Mouse (Mus musculus) myocyte (in vitro differentiated cells): Measurements from ENCODE around the gene Cdc34. TPM values are rescaled to one million over a fixed set of nuclear protein-coding genes. Genes with fewer than 3 reads are reported as not detected.

ENCODE experiments used
- H3K27me3 ChIP-seq: one replicate; pipeline ENCODE4 v1.6.1; 2011; ENCODE audit not compliant: control insufficient read depth, insufficient read depth, insufficient read length
- H3K36me3 ChIP-seq: one replicate; pipeline ENCODE4 v1.6.1; 2011; ENCODE audit not compliant: control insufficient read depth, insufficient read depth
- H3K4me2 ChIP-seq: one replicate; pipeline ENCODE4 v1.6.1; 2011; ENCODE audit warnings: low read depth, control low read depth
- H3K4me3 ChIP-seq: one replicate; pipeline ENCODE4 v1.5.1; 2011; ENCODE audit warnings: mild to moderate bottlenecking, control low read depth, moderate library complexity
- H3K79me2 ChIP-seq: one replicate; pipeline ENCODE4 v1.6.1; 2011; ENCODE audit not compliant: control insufficient read depth, insufficient read depth
- H3ac ChIP-seq: one replicate; pipeline ENCODE4 v1.6.1; 2011; ENCODE audit not compliant: control insufficient read depth, insufficient read length
- CEBPB ChIP-seq: IDR thresholded peaks from 2 replicates; pipeline ENCODE4 v1.6.1; 2011; ENCODE audit warnings: mild to moderate bottlenecking, moderate library complexity; ENCODE audit not compliant: poor library complexity, insufficient read depth, severe bottlenecking
- E2F4 ChIP-seq: IDR thresholded peaks from one replicate; pipeline ENCODE4 v1.6.1; 2011; ENCODE audit warnings: mild to moderate bottlenecking, control low read depth, moderate library complexity; ENCODE audit not compliant: insufficient read depth
- MAX ChIP-seq: IDR thresholded peaks from one replicate; pipeline ENCODE4 v1.6.1; 2011; ENCODE audit warnings: low read depth, mild to moderate bottlenecking, control low read depth
- MYOD1 ChIP-seq, 3 experiments: IDR thresholded peaks; one replicate each; pipeline ENCODE4 v1.6.1; 2011; ENCODE audit warnings: control low read depth in 2 of 3, low read depth in 2 of 3, mild to moderate bottlenecking in 2 of 3, moderate library complexity in 1 of 3; ENCODE audit not compliant: insufficient read length in 2 of 3, control insufficient read depth in 1 of 3
- MYOG ChIP-seq, 3 experiments: IDR thresholded peaks; one replicate each; pipeline ENCODE4 v1.6.1; 2011; ENCODE audit warnings: control low read depth in 2 of 3, low read depth in 2 of 3, mild to moderate bottlenecking in 2 of 3; ENCODE audit not compliant: insufficient read length in 2 of 3, control insufficient read depth in 1 of 3, insufficient read depth in 1 of 3
- POLR2A ChIP-seq: IDR thresholded peaks from one replicate; pipeline ENCODE4 v1.6.1; 2011; ENCODE audit warnings: low read depth, mild to moderate bottlenecking, control low read depth, moderate library complexity; ENCODE audit not compliant: insufficient read length
- POLR2AphosphoS2 ChIP-seq: IDR thresholded peaks from one replicate; pipeline ENCODE4 v1.6.1; 2011; ENCODE audit warnings: low read depth, control low read depth; ENCODE audit not compliant: insufficient read length
- REST ChIP-seq: IDR thresholded peaks from one replicate; pipeline ENCODE4 v1.6.1; 2011; ENCODE audit warnings: mild to moderate bottlenecking, control low read depth, moderate library complexity; ENCODE audit not compliant: insufficient read depth, insufficient read length
- SRF ChIP-seq: IDR thresholded peaks from one replicate; pipeline ENCODE4 v1.6.1; 2011; ENCODE audit warnings: low read depth; ENCODE audit not compliant: control insufficient read depth, insufficient read length
- TCF12 ChIP-seq: IDR thresholded peaks from one replicate; pipeline ENCODE4 v1.6.1; 2011; ENCODE audit warnings: mild to moderate bottlenecking, control low read depth; ENCODE audit not compliant: poor library complexity, insufficient read depth, severe bottlenecking
- TCF3 ChIP-seq: IDR thresholded peaks from one replicate; pipeline ENCODE4 v1.6.1; 2011; ENCODE audit warnings: low read depth, control low read depth; ENCODE audit not compliant: insufficient read length
- USF1 ChIP-seq: IDR thresholded peaks from one replicate; pipeline ENCODE4 v1.6.1; 2011; ENCODE audit warnings: low read depth, mild to moderate bottlenecking, control low read depth, moderate library complexity
- polyA plus RNA-seq: library from polyadenylated mRNA; unstranded; fragments of >200 nt; fragmentation: generic; extraction: Trizol; gene quantifications from one replicate; pipeline ENCODE4 v1.2.1, GENCODE M21; 2012; ENCODE audit warnings: missing spikeins

Gene Cdc34
- polyA plus RNA-seq, 1 experiment = 299 TPM

DNA sequence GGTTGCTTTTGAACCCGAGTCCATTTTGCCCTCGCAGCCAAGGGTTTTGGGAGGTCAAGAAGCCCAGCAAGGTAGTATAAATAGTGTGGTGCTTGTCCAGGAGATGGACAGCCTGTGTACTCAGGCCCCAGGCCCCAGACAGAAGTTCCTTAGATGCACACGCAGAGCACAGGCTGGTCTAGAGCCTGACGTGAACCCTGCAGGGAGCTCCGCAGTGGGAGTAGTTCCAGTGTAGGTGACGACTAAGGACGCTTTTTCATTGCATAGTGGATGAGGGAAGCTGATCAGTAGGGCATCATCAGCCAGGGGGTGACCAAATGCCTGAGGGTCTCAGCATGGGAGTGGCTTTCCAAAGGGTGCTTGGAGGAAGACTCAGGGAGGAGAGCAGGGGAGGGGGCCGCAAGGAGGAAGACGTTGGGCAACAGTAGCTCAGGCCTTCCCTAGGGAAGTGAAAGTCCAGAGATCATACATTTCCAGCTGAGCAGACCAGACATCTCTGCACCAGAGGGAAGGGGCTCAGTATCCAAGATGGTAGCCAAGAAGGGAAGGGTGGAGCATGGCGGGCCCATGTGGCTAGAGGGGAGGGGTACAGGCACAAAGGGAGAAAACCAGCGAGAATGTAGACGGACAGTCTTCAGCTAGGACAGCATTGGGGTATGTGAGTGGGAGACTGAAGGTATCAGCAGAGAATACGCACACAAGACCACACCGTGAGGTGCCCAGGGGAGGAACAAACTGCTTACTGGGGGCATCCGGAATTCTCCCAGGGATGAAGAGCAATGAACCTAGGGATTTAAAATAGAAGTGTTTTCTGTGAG is 11.7 kb upstream of the Cdc34 start:
- Histone ChIP-seq H3K79me2 (peaks cover 14% of the 10 kb centered on the region), H3K4me2 (peak overlapping the region; percentile 92), H3K36me3 (no peaks in the 10 kb centered on the region), H3K27me3 (peaks cover 6% of the 10 kb centered on the region), H3ac (peak overlapping the region; percentile 30), H3K4me3 (peak overlapping the region; percentile 74)
- TF ChIP-seq MAX (no peak), POLR2A (no peak), E2F4 (no peak), SRF (no peak), POLR2AphosphoS2 (no peak), TCF3 (no peak), MYOD1 (IDR thresholded peaks at IDR 0.05; ENCODE audit: control insufficient read depth in 1 of 3, insufficient read length in 2 of 3, low read depth in 2 of 3) (no peak), REST (no peak), CEBPB (no peak), TCF12 (no peak), USF1 (no peak), MYOG (IDR thresholded peaks at IDR 0.05; ENCODE audit: control insufficient read depth in 1 of 3, insufficient read depth in 1 of 3, insufficient read length in 2 of 3, low read depth in 2 of 3) (no peak)

DNA sequence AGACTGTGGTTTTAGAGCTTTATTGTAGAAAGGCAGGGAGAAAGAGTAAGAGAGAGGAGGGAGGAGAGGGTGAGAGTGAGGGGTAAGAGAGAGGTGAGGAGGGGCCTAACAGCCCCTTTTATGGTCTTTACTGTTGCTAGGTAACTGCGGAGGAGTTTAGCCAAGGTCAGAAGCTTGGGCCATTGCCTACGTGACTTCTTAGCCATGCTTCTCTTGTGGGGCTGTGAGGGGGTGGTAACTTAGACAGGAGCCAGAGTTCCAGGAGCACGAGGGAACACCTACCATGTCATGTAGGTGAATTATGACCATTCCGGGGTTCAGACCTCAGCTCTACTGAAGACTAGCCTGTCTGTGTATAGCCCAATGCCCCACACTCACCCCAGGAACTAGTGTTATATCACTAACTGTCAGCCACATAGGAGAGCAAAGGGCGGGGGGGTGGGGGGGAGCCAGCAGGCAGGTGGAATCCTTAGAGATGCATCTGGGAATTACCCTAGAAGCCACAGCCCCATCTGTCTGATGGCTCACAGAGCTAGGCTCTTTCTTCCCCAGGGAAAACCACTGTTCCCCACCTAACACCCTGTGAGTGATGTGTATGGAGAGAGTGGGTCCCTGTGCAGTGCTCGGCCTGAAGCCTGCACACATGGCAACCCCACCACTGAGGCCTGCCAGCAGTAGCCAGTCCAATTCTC is 10.5 kb upstream of the Cdc34 start:
- no peak overlapping the region for H3ac ChIP-seq
- no peaks in the 10 kb centered on the region for H3K36me3 ChIP-seq
- H3K27me3 ChIP-seq = peaks cover 1% of the 10 kb centered on the region
- TF ChIP-seq POLR2AphosphoS2 (no peak), CEBPB (no peak)
- no peak overlapping the region for H3K4me3 ChIP-seq
- no peak overlapping the region for H3K4me2 ChIP-seq
- H3K79me2 ChIP-seq = peaks cover 14% of the 10 kb centered on the region

DNA sequence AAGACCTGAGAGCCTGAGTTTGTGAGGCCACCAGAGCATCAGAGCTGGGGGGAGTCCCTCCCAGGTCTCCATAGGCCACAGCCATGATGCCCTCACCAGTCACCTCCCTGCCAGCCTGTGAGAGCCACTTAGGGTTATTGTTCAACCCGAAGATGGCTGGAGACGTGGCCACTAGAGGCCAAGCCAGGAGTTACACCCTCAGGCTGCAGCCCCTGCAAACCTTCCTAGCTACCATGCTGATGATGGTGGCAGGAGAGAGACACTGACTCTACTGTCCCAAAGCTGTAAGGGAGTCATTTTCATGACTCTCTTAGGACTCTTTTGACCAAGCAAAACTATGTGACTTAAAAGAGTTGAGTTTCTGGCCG is 9.9 kb upstream of the Cdc34 start:
- H3K4me2 ChIP-seq = no peak overlapping the region
- H3K36me3 ChIP-seq = no peaks in the 10 kb centered on the region
- H3K79me2 ChIP-seq = peaks cover 14% of the 10 kb centered on the region
- no peaks in the 10 kb centered on the region for H3K27me3 ChIP-seq
- no peak overlapping the region for H3K4me3 ChIP-seq
- H3ac ChIP-seq = no peak overlapping the region
- TF ChIP-seq MAX (no peak), USF1 (no peak), TCF12 (no peak), MYOD1 (IDR thresholded peaks at IDR 0.05; ENCODE audit: control insufficient read depth in 1 of 3, insufficient read length in 2 of 3, low read depth in 2 of 3) (no peak), POLR2A (no peak), POLR2AphosphoS2 (no peak), REST (no peak), TCF3 (no peak), E2F4 (no peak), CEBPB (no peak), SRF (no peak), MYOG (IDR thresholded peaks at IDR 0.05; ENCODE audit: control insufficient read depth in 1 of 3, insufficient read depth in 1 of 3, insufficient read length in 2 of 3, low read depth in 2 of 3) (no peak)

DNA sequence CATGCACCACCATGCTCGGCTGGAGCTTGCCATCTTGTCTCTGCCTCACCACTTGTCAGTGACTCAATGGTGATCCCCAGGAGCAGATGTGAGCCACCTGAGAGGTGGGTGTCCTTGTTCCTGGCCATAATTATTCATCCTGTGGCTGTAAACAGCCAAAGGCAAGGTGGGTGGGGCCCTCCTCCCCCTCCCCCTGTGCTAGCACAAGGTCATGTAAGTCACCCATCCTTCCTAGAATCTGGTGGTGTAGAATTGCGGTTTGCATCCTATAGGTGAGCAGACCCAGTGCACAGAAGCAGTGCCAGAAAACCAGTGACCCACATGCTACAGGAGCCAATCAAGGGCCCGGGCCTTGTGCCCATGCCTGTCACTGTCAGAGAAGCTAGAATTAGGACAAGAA is 8.9 kb upstream of the Cdc34 start:
- H3K79me2 ChIP-seq = peaks cover 14% of the 10 kb centered on the region
- H3ac ChIP-seq = no peak overlapping the region
- TF ChIP-seq MAX (no peak), MYOD1 (IDR thresholded peaks at IDR 0.05; ENCODE audit: control insufficient read depth in 1 of 3, insufficient read length in 2 of 3, low read depth in 2 of 3) (no peak), MYOG (IDR thresholded peaks at IDR 0.05; ENCODE audit: control insufficient read depth in 1 of 3, insufficient read depth in 1 of 3, insufficient read length in 2 of 3, low read depth in 2 of 3) (no peak), USF1 (no peak)
- no peak overlapping the region for H3K4me2 ChIP-seq
- H3K27me3 ChIP-seq = no peaks in the 10 kb centered on the region
- H3K36me3 ChIP-seq = no peaks in the 10 kb centered on the region
- no peak overlapping the region for H3K4me3 ChIP-seq

DNA sequence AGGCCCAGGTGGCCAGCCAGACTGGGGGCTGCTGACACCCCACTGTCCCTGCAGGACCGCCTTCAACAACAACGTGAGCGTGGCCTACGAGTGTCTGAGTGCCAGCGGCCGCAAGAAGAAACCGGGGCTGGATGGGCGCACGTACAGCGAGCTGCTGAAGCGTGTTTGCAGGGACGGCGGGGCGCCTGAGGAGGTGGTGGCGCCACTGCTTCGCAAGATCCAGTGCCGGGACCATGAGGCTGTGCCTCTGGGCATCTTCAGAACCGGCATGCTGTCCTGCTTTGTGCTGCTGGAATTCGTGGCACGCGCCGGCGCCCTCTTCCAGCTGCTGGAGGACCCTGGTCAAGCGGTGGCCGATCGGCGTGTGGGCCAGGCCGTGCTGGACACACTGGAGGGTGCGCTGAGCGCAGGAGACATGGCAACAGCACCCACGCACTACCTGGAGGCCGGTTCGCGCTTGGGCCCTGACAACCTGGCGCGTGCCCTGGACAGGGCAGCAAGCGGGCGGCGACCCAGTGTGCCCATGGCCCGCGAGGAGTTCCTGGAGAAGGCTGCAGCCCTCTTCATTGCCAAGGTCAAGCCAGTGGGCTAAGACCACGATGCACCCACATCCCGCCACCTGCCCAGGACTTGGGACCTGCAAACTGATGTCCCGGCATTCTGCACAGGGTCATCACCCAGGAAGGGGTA is 6.5 kb upstream of the Cdc34 start:
- no peaks in the 10 kb centered on the region for H3K27me3 ChIP-seq
- no peaks in the 10 kb centered on the region for H3K36me3 ChIP-seq
- H3ac ChIP-seq = no peak overlapping the region
- H3K4me3 ChIP-seq = no peak overlapping the region
- H3K79me2 ChIP-seq = peaks cover 6% of the 10 kb centered on the region
- TF ChIP-seq TCF3 = no peak
- TF ChIP-seq POLR2AphosphoS2 = peak; percentile 27
- no peak for TF ChIP-seq SRF
- TF ChIP-seq E2F4 = no peak
- TF ChIP-seq CEBPB = no peak
- TF ChIP-seq POLR2A = no peak
- TF ChIP-seq REST = no peak
- no peak overlapping the region for H3K4me2 ChIP-seq
